Mouse (Mus musculus) kidney, adult 2 months (tissue): ENCODE measurements around the gene Rpl9-ps6.

ENCODE experiments used
- CTCF ChIP-seq: fragments of 200-500 bp; conservative IDR thresholded peaks from 2 replicates; pipeline ENCODE4 v1.5.1; 2011; ENCODE audit warnings: low read depth, mild to moderate bottlenecking, control low read depth, low read length, moderate library complexity, mixed read lengths; ENCODE audit not compliant: insufficient read depth, insufficient read length
- POLR2A ChIP-seq: fragments of 200-500 bp; IDR thresholded peaks from one replicate; pipeline ENCODE4 v1.6.1; 2011; ENCODE audit warnings: low read depth, low read length, control low read depth

DNA sequence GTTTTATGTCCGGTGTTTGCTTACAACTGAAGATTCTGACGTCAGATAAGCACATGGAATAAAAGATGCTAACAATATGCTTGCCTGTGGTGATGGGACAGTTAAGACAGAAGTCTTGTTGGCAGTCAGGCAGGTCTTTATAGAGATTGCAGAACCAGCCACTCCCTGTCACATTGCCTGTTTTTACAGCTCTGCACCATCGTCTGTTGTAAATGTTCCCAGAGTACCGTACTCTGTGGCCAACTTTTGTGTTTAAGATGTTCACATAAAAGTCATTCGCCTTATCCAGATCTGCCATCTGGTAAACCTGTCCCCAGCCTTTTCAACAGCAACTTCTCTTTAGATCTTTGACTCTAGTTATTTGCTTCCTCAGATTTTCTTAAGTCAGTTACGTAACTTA is 31.0 kb upstream of the Rpl9-ps6 start:
- TF ChIP-seq CTCF (no peak), POLR2A (no peak)
